Mouse (Mus musculus): Measurements from ENCODE around the gene Cggbp1.

DNA sequence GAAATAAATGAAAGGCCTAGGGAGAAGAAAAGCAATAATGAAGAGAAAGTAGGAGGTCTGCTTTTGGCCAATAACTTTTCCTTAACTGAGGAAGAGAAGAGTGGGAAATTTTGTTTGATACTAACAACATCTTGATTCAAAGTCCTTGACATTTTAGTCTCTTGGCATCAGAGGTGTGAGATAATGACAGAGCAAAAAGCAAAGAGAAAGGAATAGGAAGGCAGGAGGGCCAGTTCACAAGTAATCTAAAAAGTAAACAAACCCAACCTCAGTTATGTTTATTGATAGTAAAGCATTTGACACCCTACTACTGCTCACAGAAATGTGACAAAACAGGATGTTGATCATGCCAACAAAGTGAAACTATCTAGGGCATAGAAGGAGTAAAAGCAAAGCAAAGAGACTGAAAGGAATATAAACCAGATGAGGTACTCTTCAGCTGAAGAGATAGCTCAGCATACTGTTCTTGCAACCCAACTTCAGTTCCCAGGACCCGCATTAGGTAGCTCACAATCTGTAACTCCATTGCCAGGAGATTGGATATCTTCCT is 15.7 kb upstream of the Cggbp1 start:
- TF ChIP-seq CTCF (IDR thresholded peaks at IDR 0.05; ENCODE audit: low read depth, low read length), result no peak
- no peak for TF ChIP-seq POLR2A (IDR thresholded peaks at IDR 0.05; ENCODE audit: extremely low read depth, insufficient read depth, low read length)

All from liver, adult 2 months (tissue).